Mouse (Mus musculus) monocyte, adult 5-6 weeks (primary cell): ENCODE results near the gene Gtse1. TPM values are rescaled to one million over a fixed set of nuclear protein-coding genes. Genes with fewer than 3 reads are reported as not detected.

ENCODE experiments used
- ATAC-seq: fragments of 153-309, 156-312 bp; replicated peaks from 2 replicates; pipeline ENCODE4 v1.8.0; 2017; ENCODE audit warnings: mild to moderate bottlenecking; ENCODE audit not compliant: low TSS enrichment, insufficient number of reproducible peaks, severe bottlenecking, poor library complexity, low FRiP score
- total RNA-seq: library from RNA; stranded (forward); fragments of 200-1000, 200-491, 200-594 nt; gene quantifications from 3 replicates; pipeline ENCODE4 v1.2.3, GENCODE M21; 2017

Gtse1 gene
- 0.97 to 1.2 TPM in 2 of 3 replicates, not detected in the other for total RNA-seq

DNA sequence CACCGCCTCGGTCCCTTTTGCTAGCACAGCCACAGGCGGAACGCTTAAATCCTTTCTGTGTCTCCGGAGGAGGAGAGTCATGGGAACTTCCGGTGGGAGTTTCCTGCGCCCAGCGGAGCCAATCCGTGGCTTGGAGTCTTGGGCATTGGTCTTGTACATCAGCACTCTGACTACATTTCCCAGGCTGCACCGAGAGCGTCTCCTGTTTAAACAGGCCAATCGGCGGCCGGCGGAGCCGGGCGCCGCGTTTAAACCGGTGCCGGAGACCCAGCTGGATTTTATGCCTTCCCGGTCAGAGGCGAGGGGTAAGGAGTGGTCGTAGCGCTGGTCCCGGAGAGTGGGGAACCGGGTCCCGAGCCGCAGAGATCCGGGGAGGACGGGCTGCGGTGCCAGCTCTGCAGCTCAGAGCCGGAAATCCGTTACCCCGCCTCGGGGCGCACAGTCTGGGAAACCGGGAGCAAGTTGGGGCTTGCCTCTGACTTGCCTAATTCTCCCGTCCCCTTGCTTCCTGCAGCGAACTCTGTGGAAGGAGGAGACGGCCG lies at the start of gene Gtse1:
Gtse1 (plus strand) TSS at position 256 of the 542 bp plus-strand sequence.
- ATAC-seq = peak; percentile 99

DNA sequence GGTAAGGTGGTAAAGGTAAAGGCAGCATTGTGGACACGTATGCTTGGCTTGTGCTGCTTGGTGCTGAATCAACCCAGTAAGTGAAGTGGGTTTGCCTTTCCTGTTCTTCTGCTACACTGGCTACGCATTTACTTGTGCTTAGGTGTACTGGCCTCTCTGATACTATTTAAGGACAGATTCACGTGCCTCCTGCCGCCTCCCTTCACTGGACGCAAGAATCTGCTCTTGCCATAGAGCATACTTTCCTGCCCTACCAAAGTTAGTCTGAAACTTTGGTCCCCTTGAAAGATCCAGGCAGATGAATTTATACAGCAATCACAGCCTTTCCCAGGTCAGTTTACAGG lies 49.1 kb upstream of the Gtse1 start:
- ATAC-seq = no peak

DNA sequence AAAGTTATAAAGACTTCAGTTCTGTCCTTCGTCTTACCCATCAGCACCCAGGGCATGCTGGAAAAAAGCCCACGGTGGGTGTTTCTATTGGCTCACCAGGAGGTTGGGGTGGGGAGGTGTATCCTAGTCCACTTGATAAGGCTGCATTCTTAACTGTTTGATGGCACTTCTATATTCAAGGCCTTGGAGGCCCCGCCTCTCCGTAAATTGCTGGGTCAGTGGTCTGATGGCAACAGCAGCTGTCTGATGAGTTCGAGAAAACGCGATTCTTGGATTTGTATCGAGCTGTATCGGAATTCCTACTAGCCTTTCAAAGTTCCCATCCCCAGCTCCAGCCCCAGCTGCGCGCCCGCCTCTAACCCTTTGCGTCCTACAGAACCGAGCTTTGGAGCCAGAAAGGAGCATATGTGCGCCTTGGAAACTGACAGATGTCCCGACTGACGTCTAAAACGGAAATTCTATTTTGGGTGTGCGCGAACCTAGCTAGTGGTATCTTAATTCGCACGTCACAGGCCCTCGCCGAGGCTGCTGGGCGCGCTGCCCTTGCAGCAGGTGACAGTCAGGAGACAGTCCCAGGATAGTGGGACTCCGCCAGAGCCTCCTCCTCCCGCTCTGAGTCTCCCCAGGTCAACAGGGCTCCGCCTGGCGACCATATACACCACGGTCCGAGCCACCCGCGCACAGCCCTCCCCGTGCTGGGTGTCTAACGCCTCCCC lies 48.6 kb upstream of the Gtse1 start:
- peak; percentile 24 for ATAC-seq

DNA sequence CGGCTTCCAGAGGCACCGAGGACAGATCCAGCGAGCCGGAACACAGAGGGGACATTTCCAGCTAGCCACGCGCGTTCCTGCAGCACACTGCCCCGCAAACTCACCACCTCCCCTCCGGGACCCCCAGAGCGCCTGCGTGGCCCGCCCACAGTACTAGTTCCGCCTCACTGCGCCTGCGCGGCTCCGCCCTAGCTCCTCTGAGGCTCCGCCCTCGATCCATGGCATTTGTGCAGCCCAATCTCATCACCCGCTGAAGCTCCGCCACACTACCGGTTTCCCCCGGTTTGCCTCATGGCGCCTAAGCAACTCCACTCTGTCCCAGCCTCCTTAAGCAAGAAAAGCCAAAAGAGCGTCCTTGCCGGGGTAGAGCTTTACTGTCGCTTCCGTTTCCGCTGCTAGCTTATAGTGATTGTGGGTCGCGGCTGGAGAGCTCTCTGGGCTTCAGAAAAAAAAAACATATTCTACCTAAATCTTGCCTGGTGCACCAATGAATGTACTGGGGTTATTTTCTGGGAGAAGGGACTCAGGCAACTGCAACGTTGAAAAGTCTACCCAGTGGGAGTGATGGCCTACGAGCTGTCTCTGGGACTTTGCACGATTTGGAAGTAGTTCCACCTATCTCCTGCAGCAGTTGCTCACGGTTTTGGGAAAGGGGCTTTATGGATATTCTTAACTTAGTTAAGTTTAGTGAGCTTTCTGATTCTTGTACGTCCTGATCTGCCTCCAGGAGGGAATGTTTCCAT lies 47.8 kb upstream of the Gtse1 start, which contains the start of gene Cdpf1:
Cdpf1 (minus strand) TSS at position 163 of the 743 bp plus-strand sequence.
- ATAC-seq = peak; percentile 94

DNA sequence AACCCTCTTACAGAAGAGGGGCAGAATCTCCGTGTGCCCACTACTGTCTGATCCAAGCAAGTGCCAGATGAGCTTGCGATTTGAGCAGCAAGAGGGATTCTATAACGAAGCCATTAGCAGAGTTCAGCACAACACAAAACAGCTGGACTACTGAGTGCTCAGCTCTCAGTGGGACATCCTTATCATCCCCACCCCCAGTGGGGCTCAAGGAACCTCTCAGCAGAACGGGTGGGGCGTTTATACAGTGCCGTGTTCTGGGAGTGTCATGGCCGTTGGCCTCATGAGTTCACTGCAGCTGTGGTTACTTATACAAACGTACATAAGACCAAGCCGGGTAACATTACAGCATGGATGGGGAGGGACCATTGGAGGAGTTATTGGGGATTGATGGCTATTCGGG lies 46.1 kb upstream of the Gtse1 start:
- no peak for ATAC-seq

DNA sequence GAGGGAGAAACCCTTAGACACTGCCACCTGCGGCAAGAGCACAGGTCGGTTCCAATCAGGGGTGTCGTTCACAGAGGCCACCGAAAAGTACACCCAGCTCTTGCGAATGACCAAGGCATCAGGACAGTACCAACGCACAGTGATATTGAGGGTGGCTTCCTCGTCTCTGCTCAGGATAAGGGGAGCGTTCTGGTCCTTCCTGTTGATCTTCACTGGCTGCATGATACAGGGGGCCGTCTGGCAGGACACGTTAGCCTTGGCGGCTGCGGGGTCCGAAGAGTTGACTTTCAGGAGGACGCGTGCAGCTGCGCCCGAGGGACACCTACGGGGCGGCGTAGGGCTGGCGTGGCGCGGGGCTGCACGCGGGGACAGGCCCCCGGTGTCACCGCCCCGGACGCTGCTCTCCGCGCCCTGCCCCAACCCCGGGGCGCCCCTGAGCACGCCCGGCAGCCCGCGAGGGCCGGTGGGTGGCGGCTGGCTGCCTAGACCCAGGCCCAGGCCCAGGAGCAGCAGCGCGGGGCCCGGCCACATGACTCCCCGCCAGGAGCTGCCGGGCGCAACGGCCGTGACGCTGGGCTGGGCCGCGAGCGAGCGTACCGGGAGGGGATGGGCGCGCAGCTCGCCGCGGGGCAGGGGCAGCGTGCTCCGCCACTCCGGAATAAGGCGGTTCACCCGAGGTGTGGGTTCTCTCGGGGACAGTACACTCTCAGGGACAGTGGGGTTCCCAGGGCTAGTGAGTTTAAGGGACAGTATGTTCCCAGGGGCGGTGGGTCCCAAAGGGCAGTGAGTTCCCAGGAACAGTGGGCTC lies 38.1 kb upstream of the Gtse1 start, which contains the start of gene Pkdrej:
Pkdrej (minus strand) TSS at position 532 of the 808 bp plus-strand sequence.
- ATAC-seq = no peak

DNA sequence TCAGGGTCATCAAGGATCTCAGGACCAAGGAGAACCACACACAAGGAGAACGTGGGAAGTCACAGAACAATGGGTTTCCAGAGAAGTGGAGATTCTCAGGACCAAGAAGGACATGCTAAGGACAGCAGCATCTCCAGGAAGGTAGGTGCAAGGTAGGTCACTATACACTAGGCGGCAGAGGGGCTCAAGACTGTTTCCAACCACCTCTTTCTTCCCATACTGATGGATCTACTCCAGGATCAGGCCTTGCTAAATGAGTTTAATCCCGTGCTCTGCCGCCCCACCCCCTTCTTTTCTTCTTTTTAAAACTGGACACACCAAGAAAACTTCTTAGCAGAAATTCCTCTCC lies 37.6 kb upstream of the Gtse1 start:
- ATAC-seq = no peak

DNA sequence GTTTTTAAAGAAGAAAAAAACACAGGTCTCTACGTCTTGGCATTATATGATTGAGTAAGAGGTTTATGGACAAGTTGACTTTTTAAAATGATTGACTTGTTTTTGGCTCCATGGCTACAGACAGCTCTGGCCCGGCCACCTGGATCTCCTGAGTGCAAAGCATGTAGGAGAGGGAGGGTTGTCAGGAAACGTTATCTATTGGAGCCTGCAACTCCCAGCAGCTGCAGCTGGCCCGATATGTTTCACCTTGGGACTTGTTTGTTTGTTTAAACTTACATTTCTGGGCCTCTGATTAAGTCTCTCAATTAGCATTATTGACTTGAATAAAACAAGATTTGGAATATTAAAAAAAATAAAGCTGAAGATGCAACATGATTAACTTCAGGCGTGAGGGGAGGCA lies 32.9 kb upstream of the Gtse1 start:
- ATAC-seq = no peak

DNA sequence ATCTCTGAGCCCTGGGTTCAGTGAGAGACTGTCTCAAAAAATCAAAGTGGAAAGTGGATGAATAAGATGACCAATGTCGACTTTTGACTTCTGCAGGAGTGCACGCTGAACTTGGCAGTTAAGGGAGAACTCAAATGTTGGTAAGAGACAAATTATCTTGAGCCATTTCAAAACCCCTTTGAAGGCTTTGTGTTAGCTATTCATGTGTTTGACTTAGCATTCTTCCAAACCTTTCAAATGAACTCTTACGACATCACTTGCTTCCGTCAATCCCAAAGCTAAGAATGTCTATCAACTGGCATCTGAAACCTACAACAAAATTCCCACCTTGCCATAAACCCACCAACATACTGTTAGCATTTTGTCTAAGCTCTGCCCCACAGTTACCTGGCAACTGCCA lies 31.5 kb upstream of the Gtse1 start:
- no peak for ATAC-seq

DNA sequence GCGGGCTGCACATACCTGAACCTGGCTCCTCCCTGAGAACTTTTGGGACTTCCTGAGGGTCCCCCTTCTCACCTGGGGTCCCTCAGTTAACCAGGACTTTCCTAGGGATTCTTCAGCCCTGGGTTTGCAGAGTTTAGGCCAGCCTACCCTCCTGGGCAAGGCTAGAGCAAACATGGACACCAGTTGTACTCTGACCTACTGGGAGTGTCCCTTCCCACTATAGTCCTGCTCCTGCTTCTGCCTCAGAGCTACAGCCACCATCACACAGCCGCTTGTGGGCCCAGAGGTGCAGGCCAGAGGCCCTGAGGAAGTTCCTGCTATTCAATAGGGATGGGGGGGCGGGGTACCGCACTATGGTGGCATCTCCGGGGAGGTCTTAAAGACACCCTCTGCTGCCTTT lies 30.1 kb upstream of the Gtse1 start:
- ATAC-seq = no peak

DNA sequence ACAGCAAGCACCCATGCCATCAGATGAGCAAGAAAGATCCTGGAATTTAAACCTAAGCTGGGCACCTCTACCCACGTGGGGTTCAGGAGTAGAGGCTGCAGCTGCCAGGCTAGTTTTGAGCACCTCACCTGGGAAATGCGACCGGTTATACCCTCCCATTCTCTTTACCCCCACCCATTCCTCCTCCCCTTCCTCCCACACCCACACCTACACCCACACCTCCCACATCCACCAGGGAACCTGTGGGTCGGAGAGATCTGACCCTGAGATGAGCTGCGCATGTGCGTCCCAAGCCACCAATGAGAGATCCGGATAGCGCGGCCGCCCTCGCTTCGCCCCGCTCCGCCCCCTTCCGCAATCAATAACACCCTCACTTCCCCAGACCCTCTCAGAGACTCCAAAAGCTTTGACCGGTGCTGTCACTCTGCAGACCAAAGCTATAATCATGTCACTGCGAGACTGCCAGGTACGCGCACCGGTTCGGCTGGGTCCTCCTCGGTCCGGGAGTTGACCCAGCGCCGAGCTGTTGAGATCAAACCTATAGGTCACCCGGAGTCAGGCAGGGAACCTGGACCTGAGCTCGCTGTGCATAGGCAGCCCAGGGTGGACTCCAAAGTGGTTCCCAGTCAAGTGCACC lies 27.5 kb upstream of the Gtse1 start, which contains the start of gene Ttc38:
Ttc38 (plus strand) TSS at position 353 of the 637 bp plus-strand sequence.
- peak; percentile 92 for ATAC-seq

DNA sequence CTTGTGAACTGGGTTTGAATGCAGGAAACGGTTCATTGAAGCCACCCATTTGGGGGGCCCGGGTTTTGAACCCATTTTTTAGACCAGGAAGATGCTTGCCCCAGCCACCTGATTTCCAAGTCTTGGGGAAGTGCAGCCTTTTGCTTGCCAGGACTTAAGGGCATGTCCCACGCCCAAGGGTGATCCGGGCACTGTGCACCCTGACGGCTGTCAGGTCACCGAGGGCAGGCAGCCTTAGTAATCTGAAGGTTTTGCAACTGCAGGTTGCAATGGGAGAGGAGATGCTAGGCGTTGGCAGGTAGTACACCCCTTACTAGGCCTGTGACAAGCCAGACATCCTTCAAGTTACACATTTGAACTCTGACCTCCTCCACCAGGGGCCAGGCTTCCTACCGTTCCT lies 26.9 kb upstream of the Gtse1 start:
- no peak for ATAC-seq

DNA sequence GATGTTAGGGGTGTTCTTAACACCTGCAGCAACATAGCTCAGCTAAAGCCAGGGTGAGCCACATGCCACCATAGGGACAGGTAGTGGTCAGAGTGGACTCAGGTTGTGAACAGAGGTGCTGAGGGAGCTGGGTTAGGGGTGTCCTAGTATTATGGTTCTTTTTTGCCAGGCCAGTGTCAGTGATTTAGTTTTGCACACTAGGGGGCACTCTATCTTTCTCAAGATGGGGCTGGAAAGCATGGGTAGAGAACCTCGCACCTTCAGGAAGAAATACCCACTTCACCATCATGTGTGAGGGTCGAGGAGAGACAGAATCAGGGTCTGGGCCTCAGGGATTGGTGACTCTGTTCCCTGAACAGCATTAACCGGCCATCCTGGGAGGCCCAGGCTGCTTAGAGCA lies 24.2 kb upstream of the Gtse1 start:
- no peak for ATAC-seq

DNA sequence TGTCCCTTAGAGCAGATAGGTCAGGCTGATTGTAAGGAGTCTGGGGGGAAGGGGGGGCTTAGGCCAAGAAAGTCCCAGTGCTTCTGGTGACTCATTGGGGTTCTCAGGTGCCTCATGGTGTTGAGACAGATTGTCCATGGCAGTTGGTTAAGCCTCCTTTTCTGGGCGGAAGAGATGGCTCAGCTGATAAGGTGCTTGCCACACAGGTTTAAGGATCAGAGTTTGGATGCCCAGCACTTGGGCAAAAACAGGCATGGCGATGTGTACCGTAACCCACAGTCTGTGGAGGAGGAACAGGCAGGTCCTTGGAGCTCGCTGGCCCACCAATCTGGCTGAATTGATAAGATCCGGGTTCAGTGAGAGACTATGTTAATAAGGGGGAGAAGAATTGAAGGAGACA lies 22.7 kb upstream of the Gtse1 start:
- ATAC-seq = no peak

DNA sequence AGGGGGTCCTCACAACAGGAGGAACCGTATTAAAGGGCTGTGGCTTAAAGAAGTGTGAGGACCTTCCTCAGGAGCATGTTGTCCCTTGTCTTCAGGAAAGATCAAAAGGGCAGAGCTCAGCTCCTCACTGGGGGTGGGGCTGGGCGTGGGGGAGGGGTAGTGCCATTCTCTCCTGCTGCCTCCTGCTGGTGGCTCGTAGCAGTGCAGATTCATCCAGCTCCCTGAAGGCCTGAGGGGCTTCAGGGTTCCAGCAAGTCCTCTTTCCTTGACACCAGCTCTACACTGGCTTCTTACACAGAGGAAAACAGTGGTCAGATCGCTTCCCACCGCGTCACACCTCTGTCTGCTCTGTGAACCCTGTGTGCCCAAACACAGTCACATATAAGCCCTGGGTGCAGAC lies 18.6 kb upstream of the Gtse1 start:
- no peak for ATAC-seq

DNA sequence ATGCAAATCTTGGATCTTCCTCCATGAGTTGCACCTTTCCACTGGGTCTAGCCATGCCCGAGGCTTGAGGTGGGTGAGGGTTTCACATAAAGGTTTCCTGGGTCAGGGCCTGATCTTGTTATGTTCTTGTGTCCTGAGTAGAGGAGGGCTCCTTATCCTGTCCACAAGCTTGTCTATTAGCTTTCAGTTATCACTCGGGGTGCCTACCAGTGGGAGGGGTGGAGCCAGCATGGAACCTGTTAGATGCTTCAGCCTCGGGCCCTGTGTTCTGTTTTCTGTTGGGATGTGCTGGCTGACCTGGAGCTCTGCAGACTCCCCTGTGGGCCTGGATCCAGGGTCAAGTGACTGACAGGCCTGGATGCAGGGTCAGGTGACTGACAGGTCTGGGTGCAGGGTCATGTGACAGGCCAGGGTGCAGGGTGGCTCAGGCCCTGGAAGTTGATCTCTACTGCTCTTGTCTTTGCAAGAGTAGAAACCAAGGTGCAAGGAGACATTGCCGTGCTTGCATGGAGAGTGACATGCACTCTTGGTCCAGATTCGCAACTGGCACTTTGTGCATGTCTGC lies 17.7 kb upstream of the Gtse1 start:
- no peak for ATAC-seq

DNA sequence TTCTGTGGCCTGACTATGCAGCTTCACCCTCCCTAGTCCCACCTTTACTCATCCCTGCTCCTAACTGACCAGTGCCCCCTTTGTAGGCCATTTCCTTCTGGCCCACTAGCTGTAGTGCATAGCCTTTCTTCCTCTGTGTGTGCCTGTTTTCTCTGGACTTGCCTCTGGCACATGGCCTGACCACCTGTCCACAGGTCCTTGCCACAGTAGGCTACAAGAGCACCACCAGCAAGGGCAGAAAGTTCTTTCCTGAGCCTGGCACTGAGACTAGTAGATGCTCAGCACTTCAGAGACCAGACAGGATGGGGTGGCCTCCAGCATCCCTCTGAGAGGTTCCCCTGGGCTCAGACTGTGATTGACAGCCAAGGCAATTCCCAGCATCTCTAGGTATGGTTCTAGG lies 14.5 kb upstream of the Gtse1 start:
- no peak for ATAC-seq

DNA sequence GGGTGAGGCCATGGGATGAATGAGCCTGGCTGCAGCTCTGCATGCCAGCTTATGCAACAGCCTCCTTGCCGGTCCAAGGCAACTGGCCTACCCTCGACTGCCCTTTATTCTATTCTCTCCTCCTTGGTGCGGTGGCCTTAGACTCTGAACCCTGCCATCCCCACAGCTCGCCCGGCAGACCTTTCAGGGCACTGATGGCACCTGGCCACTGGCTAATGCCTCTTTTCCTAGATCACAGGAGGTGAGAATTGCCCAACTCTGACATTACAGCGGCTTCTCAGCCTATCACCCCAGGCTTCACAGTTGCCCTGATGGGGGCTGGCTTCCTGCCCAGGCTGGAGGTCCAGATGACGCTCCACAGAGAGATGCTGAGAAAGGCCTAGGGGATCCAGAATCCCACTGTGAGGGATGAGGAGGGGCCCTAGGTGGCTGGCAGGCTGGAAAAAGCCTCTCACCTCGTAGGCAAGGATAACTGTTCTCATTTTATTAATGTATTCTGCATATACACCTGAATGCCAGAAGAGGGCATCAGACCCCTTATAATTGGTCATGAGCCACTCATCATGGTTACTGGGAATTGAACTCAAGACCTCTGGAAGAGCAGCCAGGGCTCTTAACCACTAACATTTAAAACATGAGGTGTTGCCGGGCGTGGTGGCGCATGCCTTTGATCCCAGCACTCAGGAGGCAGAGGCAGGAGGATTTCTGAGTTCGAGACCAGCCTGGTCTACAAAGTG lies 7.7 kb upstream of the Gtse1 start:
- no peak for ATAC-seq
